Mouse (Mus musculus): ENCODE data around the gene Dbp.

DNA sequence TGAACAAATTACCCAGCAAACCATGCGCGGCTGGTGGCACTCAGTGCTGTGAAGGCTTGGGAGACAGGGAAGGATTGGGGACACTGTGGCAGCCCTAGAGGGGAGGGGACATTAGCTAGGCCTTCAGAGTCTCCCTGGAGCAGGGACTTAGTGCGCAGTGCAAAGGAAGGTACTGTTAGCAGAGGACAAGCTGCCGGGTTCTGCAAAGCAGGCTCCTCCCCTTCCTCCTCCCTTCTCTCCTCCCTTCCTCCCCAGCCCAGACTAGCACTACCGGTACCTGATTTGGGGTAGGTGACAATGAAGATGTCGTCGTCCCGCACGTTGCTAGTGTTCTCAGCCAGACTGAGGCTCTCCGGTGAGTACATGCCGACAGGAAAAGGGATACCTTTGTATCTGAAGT is 36.9 kb downstream of the Dbp start:
- TF ChIP-seq CTCF (IDR thresholded peaks at IDR 0.05 in 2 of 3, conservative IDR thresholded peaks at IDR 0.05 in 1 of 3; ENCODE audit: control insufficient read depth in 1 of 3, insufficient read depth in 1 of 3, low read depth in 2 of 3, low read length in 3 of 3, poor library complexity in 1 of 3, severe bottlenecking in 1 of 3), result no peak
- no peak for TF ChIP-seq POLR2A (IDR thresholded peaks at IDR 0.05; ENCODE audit: control insufficient read depth in 1 of 2, insufficient read depth in 1 of 2, low read depth in 1 of 2, low read length in 2 of 2, poor library complexity in 1 of 2)
- TF ChIP-seq HCFC1 (IDR thresholded peaks at IDR 0.05; ENCODE audit: low read depth, low read length), result no peak
- no peak for TF ChIP-seq ZC3H11A (IDR thresholded peaks at IDR 0.05; ENCODE audit: low read depth, low read length)
